Mouse (Mus musculus) kidney, postnatal 36 days (tissue): ENCODE measurements around the gene Fmnl3.

Source experiments
- DNase-seq, 2 experiments: peaks; one replicate each; pipeline ENCODE4 v3.0.0; 2021 to 2022; ENCODE audit warnings: mixed read lengths in 2 of 2

The Fmnl3 gene

GRCm38 (mm10) chr15:99370259-99370691 lies at the start of gene Fmnl3:
Fmnl3 (minus strand) TSS chr15:99370482.
- DNase-seq: peak; percentile 95 to 98

GRCm38 (mm10) chr15:99417692-99418271 lies 47.5 kb upstream of the Fmnl3 start:
- DNase-seq: no peak

- DNase-seq: no peak
Measured at GRCm38 (mm10) chr15:99416957-99417356, 46.7 kb upstream of the Fmnl3 start.

- peak; percentile 83 to 93 for DNase-seq
Measured at GRCm38 (mm10) chr15:99416348-99416882, 46.1 kb upstream of the Fmnl3 start.

- peak in 1 of 2 experiments; percentile 84 for DNase-seq
Measured at GRCm38 (mm10) chr15:99415793-99416192, 45.5 kb upstream of the Fmnl3 start.

GRCm38 (mm10) chr15:99411747-99412146 lies 41.5 kb upstream of the Fmnl3 start:
- no peak for DNase-seq

GRCm38 (mm10) chr15:99408845-99409244 lies 38.6 kb upstream of the Fmnl3 start:
- no peak for DNase-seq

- no peak for DNase-seq
Measured at GRCm38 (mm10) chr15:99406986-99407570, 36.8 kb upstream of the Fmnl3 start.

GRCm38 (mm10) chr15:99405150-99405549 lies 34.9 kb upstream of the Fmnl3 start:
- DNase-seq: peak; percentile 71 to 77

- peak; percentile 54 to 77 for DNase-seq
Measured at GRCm38 (mm10) chr15:99403159-99403889, 33.0 kb upstream of the Fmnl3 start.

- no peak for DNase-seq
Measured at GRCm38 (mm10) chr15:99400602-99401001, 30.3 kb upstream of the Fmnl3 start.

- peak in 1 of 2 experiments; percentile 33 for DNase-seq
Measured at GRCm38 (mm10) chr15:99399503-99400245, 29.4 kb upstream of the Fmnl3 start.

- DNase-seq: no peak
Measured at GRCm38 (mm10) chr15:99397622-99398021, 27.3 kb upstream of the Fmnl3 start.

- DNase-seq: no peak
Measured at GRCm38 (mm10) chr15:99396875-99397274, 26.6 kb upstream of the Fmnl3 start.

- no peak for DNase-seq
Measured at GRCm38 (mm10) chr15:99396462-99396861, 26.2 kb upstream of the Fmnl3 start.

- peak; percentile 87 to 92 for DNase-seq
Measured at GRCm38 (mm10) chr15:99393386-99394252, 23.3 kb upstream of the Fmnl3 start.

- DNase-seq: peak; percentile 98 to 100
Measured at GRCm38 (mm10) chr15:99392486-99393385, 22.5 kb upstream of the Fmnl3 start, which contains the start of gene Tmbim6. Tmbim6 (plus strand) TSS chr15:99392882.

GRCm38 (mm10) chr15:99391975-99392374 lies 21.7 kb upstream of the Fmnl3 start:
- DNase-seq: peak; percentile 80 to 87

- DNase-seq: no peak
Measured at GRCm38 (mm10) chr15:99390472-99391401, 20.5 kb upstream of the Fmnl3 start.

- DNase-seq: no peak
Measured at GRCm38 (mm10) chr15:99387976-99388375, 17.7 kb upstream of the Fmnl3 start.
